Mouse (Mus musculus) limb, embryonic 13.5 days (tissue): ENCODE data around the gene Cdk14. TPM values are rescaled to one million over a fixed set of nuclear protein-coding genes. Genes with fewer than 3 reads are reported as not detected.
"Not testable (repeated sequence)": the region's sequence is repeated elsewhere in the genome, so short reads cannot be mapped to it uniquely, and the experiment has no call there.

Source experiments
- ATAC-seq: fragments of 200-750 bp; cut with Nextera tagmentation; 2 replicates; pipeline ENCODE4 v1.8.0; 2017; ENCODE audit warnings: low read depth, moderate number of reproducible peaks, moderate TSS enrichment; ENCODE audit not compliant: low FRiP score
- H3K27ac ChIP-seq: fragments of 300-500 bp; sonication (generic); 2 replicates; pipeline ENCODE4 v1.5.1; 2015; ENCODE audit warnings: inconsistent platforms, mild to moderate bottlenecking, moderate library complexity
- H3K27me3 ChIP-seq: fragments of 300-500 bp; sonication (generic); 2 replicates; pipeline ENCODE4 v1.6.1; 2015; ENCODE audit warnings: mild to moderate bottlenecking, inconsistent platforms
- H3K36me3 ChIP-seq: fragments of 300-500 bp; sonication (generic); 2 replicates; pipeline ENCODE4 v1.6.1; 2015; ENCODE audit warnings: inconsistent platforms, mild to moderate bottlenecking, moderate library complexity
- H3K4me1 ChIP-seq: fragments of 300-500 bp; sonication (generic); 2 replicates; pipeline ENCODE4 v1.6.1; 2015; ENCODE audit warnings: inconsistent platforms
- H3K4me2 ChIP-seq: fragments of 300-500 bp; sonication (generic); replicated peaks from 2 replicates; pipeline ENCODE4 v1.6.1; 2015; ENCODE audit warnings: inconsistent platforms, mild to moderate bottlenecking, moderate library complexity
- H3K4me3 ChIP-seq: fragments of 300-500 bp; sonication (generic); 2 replicates; pipeline ENCODE4 v1.5.1; 2015; ENCODE audit warnings: moderate library complexity, mild to moderate bottlenecking, inconsistent platforms
- H3K9ac ChIP-seq: fragments of 300-500 bp; sonication (generic); 2 replicates; pipeline ENCODE4 v1.6.1; 2015; ENCODE audit warnings: mild to moderate bottlenecking, inconsistent platforms
- H3K9me3 ChIP-seq: fragments of 300-500 bp; sonication (generic); 2 replicates; pipeline ENCODE4 v1.6.1; 2016; ENCODE audit warnings: inconsistent platforms
- WGBS: fragments of 180-500 bp; shearing (Covaris S2); methylation state at CpG from one replicate; pipeline ENCODE4 v1.1.7; 2015; 5-methylcytosine and 5-hydroxymethylcytosine counted together
- polyA plus RNA-seq: library from polyadenylated mRNA; unstranded; fragments of >200 nt; fragmentation: Nextera tagmentation; extraction: Ambion mirVana; gene quantifications from 2 replicates; pipeline ENCODE4 v1.2.1, GENCODE M21; 2015

Gene Cdk14
- polyA plus RNA-seq, 1 experiment from 2014 or later = 23.2 TPM

DNA sequence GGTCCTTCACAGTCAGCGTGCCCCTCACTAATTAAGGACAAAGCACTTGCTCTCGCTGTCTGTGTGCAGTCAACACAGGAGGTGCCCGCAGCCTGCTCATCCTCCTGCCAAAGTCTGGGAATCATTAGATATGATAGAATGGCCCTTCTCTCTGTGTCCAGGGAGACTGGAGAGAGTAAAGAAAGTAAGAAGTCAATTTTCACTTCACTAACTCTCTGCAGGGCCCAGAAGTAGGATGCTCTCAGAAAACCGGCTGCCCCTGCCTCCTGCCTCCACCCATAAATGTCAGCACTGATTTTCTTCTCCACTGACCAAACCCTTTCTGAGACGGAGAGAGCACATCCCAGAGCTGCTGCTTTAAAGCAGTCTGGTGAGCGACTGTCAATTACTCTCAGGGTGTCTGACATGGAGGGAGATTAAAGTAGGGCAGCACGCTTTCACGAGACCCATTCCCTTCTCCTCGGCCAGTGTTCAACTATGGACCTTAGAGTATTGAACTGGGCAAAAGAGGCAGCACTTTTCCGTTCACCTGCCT is 89.1 kb downstream of the Cdk14 start:
- H3K4me1 ChIP-seq = no peaks in the 10 kb centered on the region
- no peak for ATAC-seq
- H3K36me3 ChIP-seq = no peaks in the 10 kb centered on the region
- 52% methylated on average over 10 of the region's 10 CpGs for WGBS
- no peaks in the 10 kb centered on the region for H3K9me3 ChIP-seq
- no peak overlapping the region for H3K27ac ChIP-seq
- no peaks in the 10 kb centered on the region for H3K27me3 ChIP-seq
- no peak overlapping the region for H3K4me3 ChIP-seq
- H3K4me2 ChIP-seq = no peak overlapping the region
- H3K9ac ChIP-seq = no peak overlapping the region

DNA sequence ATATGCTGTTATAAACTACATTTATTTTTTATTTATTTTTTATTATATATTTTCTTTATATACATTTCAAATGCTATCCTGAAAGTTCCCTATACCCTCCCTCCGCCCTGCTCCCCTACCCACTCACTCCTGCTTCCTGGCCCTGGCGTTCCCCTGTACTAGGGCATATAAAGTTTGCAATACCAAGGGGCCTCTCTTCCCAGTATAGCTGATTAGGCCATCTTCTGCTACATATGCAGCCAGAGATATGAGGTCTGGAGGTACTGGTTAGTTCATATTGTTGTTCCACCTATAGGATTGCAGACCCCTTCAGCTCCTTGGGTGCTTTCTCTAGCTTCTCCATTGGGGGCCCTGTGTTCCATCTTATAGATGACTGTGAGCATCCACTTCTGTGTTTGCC is 91.1 kb downstream of the Cdk14 start:
- not testable (repeated sequence) for H3K4me1 ChIP-seq, ATAC-seq, H3K36me3 ChIP-seq, H3K4me3 ChIP-seq, H3K4me2 ChIP-seq, H3K9ac ChIP-seq, H3K27ac ChIP-seq, H3K27me3 ChIP-seq, H3K9me3 ChIP-seq
- WGBS = 88% methylated on average over 2 of the region's 2 CpGs

DNA sequence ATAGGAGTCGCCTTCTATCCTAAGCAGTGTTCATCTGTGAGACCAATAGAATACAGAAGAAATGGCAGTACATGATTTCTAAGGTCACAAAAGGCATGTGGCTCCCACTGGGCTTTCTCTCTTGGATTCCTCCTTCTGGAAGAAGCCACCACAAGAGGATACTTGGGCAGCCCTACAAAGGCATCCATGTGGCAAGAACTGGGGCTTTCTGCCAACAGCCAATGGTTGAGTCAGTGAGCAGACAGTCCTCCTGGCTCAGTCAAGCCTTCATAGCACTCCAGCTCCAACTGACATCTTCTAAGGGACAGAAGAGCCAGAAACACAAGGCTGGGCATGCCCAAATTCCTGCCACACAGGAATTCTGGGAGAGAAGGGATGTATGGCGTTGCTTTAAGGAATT is 93.4 kb downstream of the Cdk14 start:
- H3K36me3 ChIP-seq = peaks cover 5% of the 10 kb centered on the region; the same call in 1 of the 2 replicates
- no peak overlapping the region for H3K9ac ChIP-seq
- H3K4me2 ChIP-seq = no peak overlapping the region
- peaks cover 2% of the 10 kb centered on the region; the same call in 1 of the 2 replicates for H3K9me3 ChIP-seq
- ATAC-seq = no peak
- no peaks in the 10 kb centered on the region for H3K27me3 ChIP-seq
- H3K27ac ChIP-seq = no peak overlapping the region
- WGBS = 94% methylated on average over 2 of the region's 2 CpGs
- no peaks in the 10 kb centered on the region for H3K4me1 ChIP-seq
- H3K4me3 ChIP-seq = no peak overlapping the region

DNA sequence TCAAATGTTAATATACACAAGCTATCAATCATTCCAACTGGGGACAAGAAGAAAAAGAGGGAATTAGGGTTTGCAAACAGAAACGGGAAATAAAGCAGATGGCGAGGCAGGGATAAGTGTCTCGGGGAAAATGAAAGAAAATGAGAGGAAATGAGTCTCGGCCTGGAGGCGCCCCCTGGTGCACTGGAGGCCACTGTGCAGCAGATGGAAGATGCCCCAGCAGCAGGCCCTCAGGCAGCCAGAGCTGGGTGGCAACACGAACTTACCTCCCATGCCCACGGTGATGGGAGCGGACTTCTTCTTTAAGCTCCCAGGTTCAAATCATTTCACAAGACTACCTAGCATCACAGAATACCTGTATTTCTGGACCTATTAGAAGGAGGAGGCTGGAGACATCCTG is 97.4 kb downstream of the Cdk14 start:
- no peaks in the 10 kb centered on the region for H3K27me3 ChIP-seq
- H3K4me1 ChIP-seq = peaks cover 11% of the 10 kb centered on the region; the same call in 1 of the 2 replicates
- peaks cover 5% of the 10 kb centered on the region; the same call in 1 of the 2 replicates for H3K36me3 ChIP-seq
- ATAC-seq = no peak
- peaks cover 2% of the 10 kb centered on the region; the same call in 1 of the 2 replicates for H3K9me3 ChIP-seq
- H3K4me2 ChIP-seq = no peak overlapping the region
- 85% methylated on average over 8 of the region's 8 CpGs for WGBS
- no peak overlapping the region for H3K4me3 ChIP-seq
- H3K27ac ChIP-seq = no peak overlapping the region
- H3K9ac ChIP-seq = no peak overlapping the region

DNA sequence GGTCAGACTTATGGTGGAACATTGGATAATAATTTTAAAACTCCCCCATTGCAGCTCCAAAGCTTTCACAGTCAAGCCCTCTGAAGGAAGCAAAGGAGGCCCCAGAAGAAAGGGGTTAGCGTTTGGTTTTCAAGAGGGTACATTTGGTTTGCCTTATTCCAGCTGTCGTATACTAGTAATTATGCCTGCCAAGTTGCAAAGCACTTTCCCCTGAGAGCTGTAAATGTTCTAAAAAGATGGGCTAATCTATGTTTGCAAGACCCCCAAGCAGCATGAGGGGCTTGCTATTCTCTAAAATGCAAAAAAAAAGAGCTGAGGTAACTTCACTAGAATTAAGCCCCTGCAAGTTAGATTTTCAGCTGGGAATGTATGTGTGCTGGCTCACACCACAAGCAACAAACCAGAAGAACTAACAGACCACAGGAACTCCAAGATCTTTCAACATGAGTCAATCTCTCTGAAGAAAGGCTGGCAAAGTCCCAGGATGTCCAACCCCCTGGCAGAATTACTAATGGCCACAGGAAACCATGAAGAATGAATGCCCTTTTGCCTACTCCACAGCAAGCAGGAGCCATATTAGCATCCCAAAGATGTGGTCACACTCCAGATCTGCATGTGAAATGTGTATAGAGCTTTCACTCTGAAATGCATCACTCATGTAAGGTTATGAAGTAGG is 99.5 kb downstream of the Cdk14 start:
- H3K27ac ChIP-seq = peak overlapping the region; percentile 44; the same call in 1 of the 2 replicates
- no peaks in the 10 kb centered on the region for H3K27me3 ChIP-seq
- WGBS = 16% methylated on average over 2 of the region's 2 CpGs
- no peak overlapping the region for H3K4me3 ChIP-seq
- H3K9me3 ChIP-seq = peaks cover 2% of the 10 kb centered on the region; the same call in 1 of the 2 replicates
- peaks cover 11% of the 10 kb centered on the region; the same call in 1 of the 2 replicates for H3K4me1 ChIP-seq
- no peak overlapping the region for H3K9ac ChIP-seq
- peaks cover 5% of the 10 kb centered on the region; the same call in 1 of the 2 replicates for H3K36me3 ChIP-seq
- no peak overlapping the region for H3K4me2 ChIP-seq
- peak; percentile 49; the same call in 1 of the 2 replicates for ATAC-seq

DNA sequence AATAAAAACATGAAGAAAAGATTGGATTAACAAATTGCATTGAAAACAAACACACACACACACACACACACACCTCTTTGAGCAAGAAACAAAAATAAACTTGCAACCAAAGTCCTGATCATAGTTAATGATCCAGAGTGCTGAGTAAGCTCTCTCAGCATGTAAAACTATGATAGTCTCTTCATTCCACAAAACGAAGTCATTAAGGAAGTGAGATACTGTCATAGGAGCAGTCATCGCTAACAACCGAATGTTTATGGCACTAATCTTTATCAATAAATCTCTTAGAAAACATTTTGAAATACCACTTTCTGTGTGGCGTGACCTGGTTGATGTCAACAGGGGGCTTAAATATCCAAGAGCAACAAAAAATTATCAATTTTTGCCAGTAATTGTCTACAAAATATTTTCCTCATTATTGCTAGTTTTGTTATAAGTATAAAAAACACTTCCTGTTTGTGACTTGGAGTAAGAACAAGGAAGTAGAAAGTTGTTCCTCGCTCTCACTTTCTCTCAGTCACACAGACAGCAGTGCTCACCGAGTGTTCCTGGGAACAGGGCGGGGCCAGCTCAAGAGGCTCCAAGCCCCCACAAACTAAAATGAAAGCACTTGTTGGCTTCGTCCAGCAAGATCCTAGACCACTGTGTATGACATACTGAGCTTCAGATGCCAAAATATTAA is 100.1 kb downstream of the Cdk14 start:
- Histone ChIP-seq H3K4me1 (peaks cover 11% of the 10 kb centered on the region; the same call in 1 of the 2 replicates), H3K9me3 (peaks cover 2% of the 10 kb centered on the region; the same call in 1 of the 2 replicates), H3K9ac (no peak overlapping the region), H3K27me3 (no peaks in the 10 kb centered on the region), H3K4me2 (no peak overlapping the region), H3K4me3 (no peak overlapping the region), H3K36me3 (peaks cover 5% of the 10 kb centered on the region; the same call in 1 of the 2 replicates), H3K27ac (peak overlapping the region; percentile 44; the same call in 1 of the 2 replicates)
- 71% methylated on average over 8 of the region's 8 CpGs for WGBS
- 0 out of 2 replicates have a peak, but pooled peaks have one; percentile 7 for ATAC-seq

DNA sequence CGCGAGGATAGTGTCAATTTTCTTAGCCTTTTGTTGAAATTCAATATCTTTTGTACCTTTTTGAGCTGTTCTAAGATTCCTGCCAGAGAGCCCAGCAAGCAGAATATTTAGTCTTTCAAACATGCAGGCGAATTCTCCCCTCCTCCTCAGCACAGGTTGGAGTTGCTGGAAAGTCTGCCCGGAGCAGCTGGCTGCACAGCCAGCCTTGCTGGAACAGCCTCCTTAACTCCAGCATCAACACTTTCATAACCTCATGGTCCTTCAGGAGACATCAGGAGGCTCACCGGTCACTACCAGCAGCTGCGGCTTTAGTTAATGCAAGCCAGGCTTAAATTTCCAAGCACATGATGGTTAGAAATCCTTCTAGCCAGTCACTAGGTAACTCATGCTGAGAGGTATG is 105.8 kb downstream of the Cdk14 start:
- Histone ChIP-seq H3K4me3 (no peak overlapping the region), H3K4me1 (peaks cover 29% of the 10 kb centered on the region), H3K27ac (no peak overlapping the region; the same call in 1 of the 2 replicates), H3K36me3 (no peaks in the 10 kb centered on the region), H3K9me3 (no peaks in the 10 kb centered on the region), H3K27me3 (no peaks in the 10 kb centered on the region), H3K4me2 (no peak overlapping the region; the same call in 1 of the 2 replicates), H3K9ac (peak overlapping the region; percentile 35; the same call in 1 of the 2 replicates)
- peak; percentile 67; the same call in 1 of the 2 replicates for ATAC-seq
- WGBS = 43% methylated on average over 6 of the region's 6 CpGs

DNA sequence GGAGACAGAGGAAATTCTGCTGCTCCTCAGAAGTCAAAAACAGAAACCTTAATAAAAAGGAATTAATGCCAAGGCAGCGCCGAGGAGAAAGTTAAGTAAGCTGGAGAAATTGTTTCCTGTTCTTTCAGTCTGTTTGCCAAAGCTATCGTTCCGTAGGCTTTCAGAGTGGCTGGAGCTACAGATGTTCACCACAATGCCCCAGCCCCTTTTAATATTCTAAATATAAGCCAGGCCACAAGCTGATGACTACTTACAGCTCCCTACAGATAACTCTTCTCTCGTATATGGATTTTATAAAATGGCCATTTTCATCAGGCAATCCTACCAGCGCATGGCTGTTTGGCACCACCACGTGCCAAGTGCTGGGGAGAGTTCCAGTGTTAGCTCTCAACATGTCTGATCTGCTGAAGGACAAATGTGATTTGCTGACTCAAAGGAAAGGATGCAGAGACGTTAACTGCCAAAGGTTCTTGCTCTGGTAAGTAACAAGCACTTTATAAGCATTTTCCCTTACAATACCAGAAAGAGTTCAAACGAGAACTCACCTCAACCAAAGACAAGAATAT is 106.8 kb downstream of the Cdk14 start:
- Histone ChIP-seq H3K27me3 (no peaks in the 10 kb centered on the region), H3K4me2 (0 out of 2 replicates have a peak overlapping the region, but pooled peaks have one; percentile 7), H3K36me3 (no peaks in the 10 kb centered on the region), H3K4me1 (peaks cover 29% of the 10 kb centered on the region), H3K9me3 (no peaks in the 10 kb centered on the region), H3K9ac (no peak overlapping the region), H3K27ac (peak overlapping the region; percentile 44; the same call in 1 of the 2 replicates), H3K4me3 (no peak overlapping the region)
- WGBS = 37% methylated on average over 9 of the region's 9 CpGs
- ATAC-seq = peak; percentile 44; the same call in 1 of the 2 replicates

DNA sequence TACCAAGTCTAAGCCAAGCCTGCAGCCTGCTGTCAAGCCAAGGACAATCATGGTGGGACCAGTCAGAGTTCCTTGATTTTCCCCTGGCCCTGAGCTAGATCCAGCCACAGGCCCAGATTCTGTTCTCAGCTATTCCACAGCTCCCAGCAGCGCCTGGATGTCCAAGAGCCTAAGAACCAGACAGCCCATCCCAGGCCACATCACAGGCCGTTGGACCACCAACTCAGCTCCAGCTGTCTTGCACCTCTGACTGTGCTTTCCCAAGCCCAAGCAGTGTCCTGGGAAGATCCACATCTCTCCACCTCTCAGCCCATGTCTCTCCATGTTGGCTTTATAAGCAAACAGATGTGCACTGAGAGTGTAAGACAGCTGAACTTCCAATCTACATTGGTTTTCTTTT is 114.8 kb downstream of the Cdk14 start:
- no peaks in the 10 kb centered on the region for H3K36me3 ChIP-seq
- no peaks in the 10 kb centered on the region for H3K9me3 ChIP-seq
- H3K4me1 ChIP-seq = no peaks in the 10 kb centered on the region
- no peak overlapping the region for H3K9ac ChIP-seq
- H3K4me2 ChIP-seq = no peak overlapping the region
- H3K4me3 ChIP-seq = no peak overlapping the region
- no peak overlapping the region for H3K27ac ChIP-seq
- H3K27me3 ChIP-seq = no peaks in the 10 kb centered on the region
- WGBS = 89% methylated on average over 2 of the region's 2 CpGs
- ATAC-seq = no peak

DNA sequence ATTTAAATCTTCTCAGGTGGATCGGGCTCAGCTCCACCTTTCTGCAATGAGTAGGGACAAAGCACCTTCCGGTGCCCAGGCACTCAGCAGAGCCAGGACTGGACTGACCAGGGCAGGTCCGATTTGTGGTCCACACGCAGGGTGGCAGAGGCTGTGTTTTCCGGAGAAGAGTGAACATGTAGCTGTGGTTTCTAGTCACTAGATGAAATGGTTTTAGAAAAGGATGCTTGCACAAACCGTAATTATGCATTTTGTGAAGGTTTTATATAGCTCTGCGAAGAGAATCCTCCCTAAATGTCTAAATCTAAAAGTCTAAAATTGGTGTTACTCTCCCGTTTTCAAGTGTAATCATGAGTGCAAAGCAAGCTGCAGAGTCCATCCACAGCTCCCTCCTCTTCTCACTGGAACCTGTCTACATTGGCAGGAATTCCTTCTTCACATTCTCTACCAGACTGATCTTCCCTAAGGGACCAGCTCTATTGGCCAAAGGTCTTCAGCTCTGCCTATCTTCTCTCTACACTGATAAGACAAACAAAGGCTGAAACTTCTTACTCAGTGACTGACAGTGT is 116.9 kb downstream of the Cdk14 start:
- no peak overlapping the region for H3K4me3 ChIP-seq
- no peaks in the 10 kb centered on the region for H3K4me1 ChIP-seq
- 95% methylated on average over 8 of the region's 8 CpGs for WGBS
- no peak overlapping the region for H3K4me2 ChIP-seq
- H3K27ac ChIP-seq = no peak overlapping the region
- no peaks in the 10 kb centered on the region for H3K27me3 ChIP-seq
- no peaks in the 10 kb centered on the region for H3K9me3 ChIP-seq
- ATAC-seq = no peak
- H3K36me3 ChIP-seq = no peaks in the 10 kb centered on the region
- H3K9ac ChIP-seq = no peak overlapping the region

DNA sequence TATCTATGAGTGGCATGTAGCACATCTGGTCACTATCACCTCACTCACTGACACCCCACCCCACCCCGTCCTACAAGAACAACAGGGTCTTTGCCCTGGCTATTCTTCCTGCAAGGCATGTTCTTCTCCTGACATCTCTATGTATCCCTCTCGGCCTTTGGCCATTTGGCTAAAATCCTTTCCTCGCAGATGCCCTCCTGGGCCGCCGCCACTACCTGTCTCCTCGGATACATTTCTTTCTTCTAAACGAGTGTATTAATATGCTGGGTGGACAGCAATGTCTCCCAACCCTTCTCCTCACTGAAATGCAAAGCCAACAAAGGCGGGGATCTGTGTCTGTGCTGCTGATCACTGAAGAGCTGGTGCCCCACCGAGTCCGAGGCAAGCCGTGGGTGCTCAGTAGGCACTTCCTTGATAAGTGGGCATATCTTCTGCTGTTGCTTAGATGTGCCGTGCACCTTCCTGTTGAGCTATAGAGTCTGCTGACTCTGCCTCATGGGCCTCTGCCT is 118.5 kb downstream of the Cdk14 start:
- Histone ChIP-seq H3K4me1 (no peaks in the 10 kb centered on the region), H3K9me3 (no peaks in the 10 kb centered on the region), H3K4me3 (no peak overlapping the region), H3K27ac (no peak overlapping the region), H3K9ac (no peak overlapping the region), H3K27me3 (no peaks in the 10 kb centered on the region), H3K36me3 (no peaks in the 10 kb centered on the region; the same call in 1 of the 2 replicates), H3K4me2 (no peak overlapping the region)
- no peak for ATAC-seq
- WGBS = 88% methylated on average over 12 of the region's 12 CpGs
